Mouse (Mus musculus) embryonic facial prominence, embryonic 12.5 days (tissue): ENCODE measurements around the gene Bcat2. TPM values are rescaled to one million over a fixed set of nuclear protein-coding genes. Genes with fewer than 3 reads are reported as not detected.
A peak's percentile ranks its signal among the peaks of the same experiment; 100 is the strongest.

Experiments used
- ATAC-seq: fragments of 200-750 bp; cut with Nextera tagmentation; 2 replicates; pipeline ENCODE4 v1.8.0; 2017; ENCODE audit not compliant: insufficient number of reproducible peaks, insufficient read depth, low FRiP score, low TSS enrichment
- H3K27ac ChIP-seq: fragments of 300-500 bp; sonication (generic); 2 replicates; pipeline ENCODE4 v1.5.1; 2016; ENCODE audit warnings: mild to moderate bottlenecking
- H3K27me3 ChIP-seq: fragments of 300-500 bp; sonication (generic); 2 replicates; pipeline ENCODE4 v1.6.1; 2016; ENCODE audit warnings: mild to moderate bottlenecking, moderate library complexity
- H3K36me3 ChIP-seq: fragments of 300-500 bp; sonication (generic); 2 replicates; pipeline ENCODE4 v1.6.1; 2016; ENCODE audit warnings: mild to moderate bottlenecking
- H3K4me1 ChIP-seq: fragments of 300-500 bp; sonication (generic); 2 replicates; pipeline ENCODE4 v1.6.1; 2016
- H3K4me2 ChIP-seq: fragments of 300-500 bp; sonication (generic); replicated peaks from 2 replicates; pipeline ENCODE4 v1.6.1; 2016; ENCODE audit warnings: mild to moderate bottlenecking, moderate library complexity
- H3K4me3 ChIP-seq: fragments of 300-500 bp; sonication (generic); 2 replicates; pipeline ENCODE4 v1.5.1; 2016; ENCODE audit warnings: mild to moderate bottlenecking
- H3K9ac ChIP-seq: fragments of 300-500 bp; sonication (generic); 2 replicates; pipeline ENCODE4 v1.6.1; 2016; ENCODE audit warnings: mild to moderate bottlenecking, moderate library complexity
- H3K9me3 ChIP-seq: fragments of 300-500 bp; sonication (generic); 2 replicates; pipeline ENCODE4 v1.6.1; 2016; ENCODE audit warnings: mild to moderate bottlenecking, moderate library complexity
- WGBS: fragments of 180-500 bp; shearing (Covaris S2); methylation state at CpG from one replicate; pipeline ENCODE4 v1.1.7; 2016; 5-methylcytosine and 5-hydroxymethylcytosine counted together
- polyA plus RNA-seq: library from polyadenylated mRNA; unstranded; fragments of >200 nt; fragmentation: Nextera tagmentation; extraction: Ambion mirVana; gene quantifications from 2 replicates; pipeline ENCODE4 v1.2.1, GENCODE M21; 2016

Bcat2 gene
- polyA plus RNA-seq, 1 experiment from 2014 or later = 59.3 TPM

GRCm38 (mm10) chr7:45553519-45553918 lies 16.4 kb upstream of the Bcat2 start:
- H3K36me3 ChIP-seq = no peaks in the 10 kb centered on the region
- H3K9ac ChIP-seq = peak overlapping the region; percentile 13; the same call in 1 of the 2 replicates
- no peak for ATAC-seq
- H3K9me3 ChIP-seq = no peaks in the 10 kb centered on the region
- WGBS = 63% methylated on average over 8 of the region's 8 CpGs
- 0 out of 2 replicates have a peak, but pooled peaks cover 5% of the 10 kb centered on the region for H3K4me1 ChIP-seq
- H3K4me2 ChIP-seq = no peak overlapping the region
- no peak overlapping the region for H3K27ac ChIP-seq
- H3K27me3 ChIP-seq = no peaks in the 10 kb centered on the region
- H3K4me3 ChIP-seq = no peak overlapping the region

- Histone ChIP-seq H3K27me3 (no peaks in the 10 kb centered on the region), H3K4me1 (0 out of 2 replicates have a peak, but pooled peaks cover 5% of the 10 kb centered on the region), H3K9me3 (no peaks in the 10 kb centered on the region), H3K4me3 (no peak overlapping the region), H3K9ac (peak overlapping the region; percentile 13; the same call in 1 of the 2 replicates), H3K4me2 (no peak overlapping the region), H3K27ac (no peak overlapping the region), H3K36me3 (no peaks in the 10 kb centered on the region)
- 93% methylated on average over 2 of the region's 2 CpGs for WGBS
- ATAC-seq = no peak
Measured at GRCm38 (mm10) chr7:45553990-45554389, 16.0 kb upstream of the Bcat2 start.

GRCm38 (mm10) chr7:45554744-45555143 lies 15.2 kb upstream of the Bcat2 start, which contains the start of gene Hsd17b14:
TSS of gene Hsd17b14 (plus strand) at chr7:45554893.
- Histone ChIP-seq H3K27me3 (no peaks in the 10 kb centered on the region), H3K4me2 (no peak within 1 kb of the TSS), H3K4me3 (no peak within 1 kb of the TSS), H3K9ac (peak within 1 kb of the TSS; percentile 13; the same call in 1 of the 2 replicates), H3K4me1 (0 out of 2 replicates have a peak, but pooled peaks cover 5% of the 10 kb centered on the region), H3K36me3 (no peaks in the 10 kb centered on the region), H3K27ac (no peak within 1 kb of the TSS), H3K9me3 (no peaks in the 10 kb centered on the region)
- no peak for ATAC-seq
- 20% methylated on average over 8 of the region's 8 CpGs for WGBS

- Histone ChIP-seq H3K27me3 (no peaks in the 10 kb centered on the region), H3K9me3 (no peaks in the 10 kb centered on the region), H3K4me2 (no peak overlapping the region), H3K4me1 (0 out of 2 replicates have a peak, but pooled peaks cover 1% of the 10 kb centered on the region), H3K4me3 (no peak overlapping the region), H3K27ac (no peak overlapping the region), H3K36me3 (no peaks in the 10 kb centered on the region), H3K9ac (no peak overlapping the region)
- 26% methylated on average over 8 of the region's 8 CpGs for WGBS
- ATAC-seq = no peak
Measured at GRCm38 (mm10) chr7:45555787-45556186, 14.2 kb upstream of the Bcat2 start.

- H3K27me3 ChIP-seq = no peaks in the 10 kb centered on the region
- no peak for ATAC-seq
- no peak overlapping the region for H3K27ac ChIP-seq
- H3K4me3 ChIP-seq = no peak overlapping the region
- no peaks in the 10 kb centered on the region for H3K36me3 ChIP-seq
- H3K4me1 ChIP-seq = peaks cover 8% of the 10 kb centered on the region; the same call in 1 of the 2 replicates
- no peak overlapping the region for H3K9ac ChIP-seq
- no peaks in the 10 kb centered on the region for H3K9me3 ChIP-seq
- WGBS = 61% methylated on average over 6 of the region's 6 CpGs
- no peak overlapping the region for H3K4me2 ChIP-seq
Measured at GRCm38 (mm10) chr7:45558907-45559306, 11.0 kb upstream of the Bcat2 start.

- Histone ChIP-seq H3K27ac (no peak overlapping the region), H3K27me3 (no peaks in the 10 kb centered on the region), H3K36me3 (no peaks in the 10 kb centered on the region), H3K4me1 (peaks cover 8% of the 10 kb centered on the region; the same call in 1 of the 2 replicates), H3K9ac (no peak overlapping the region), H3K4me3 (no peak overlapping the region), H3K9me3 (no peaks in the 10 kb centered on the region), H3K4me2 (no peak overlapping the region)
- WGBS = 78% methylated on average over 7 of the region's 7 CpGs
- ATAC-seq = no peak
Measured at GRCm38 (mm10) chr7:45560241-45560640, 9.7 kb upstream of the Bcat2 start.

- no peak for ATAC-seq
- Histone ChIP-seq H3K4me1 (peaks cover 8% of the 10 kb centered on the region; the same call in 1 of the 2 replicates), H3K4me3 (no peak overlapping the region), H3K27ac (no peak overlapping the region), H3K27me3 (no peaks in the 10 kb centered on the region), H3K4me2 (peak overlapping the region; percentile 27; the same call in 1 of the 2 replicates), H3K36me3 (no peaks in the 10 kb centered on the region), H3K9ac (no peak overlapping the region), H3K9me3 (no peaks in the 10 kb centered on the region)
- 23% methylated on average over 17 of the region's 17 CpGs for WGBS
Measured at GRCm38 (mm10) chr7:45560843-45561623, 8.9 kb upstream of the Bcat2 start.

GRCm38 (mm10) chr7:45561624-45562520 lies 8.1 kb upstream of the Bcat2 start:
- H3K4me2 ChIP-seq = no peak overlapping the region
- peak overlapping the region; percentile 12; the same call in 1 of the 2 replicates for H3K27ac ChIP-seq
- H3K27me3 ChIP-seq = no peaks in the 10 kb centered on the region
- no peak overlapping the region for H3K9ac ChIP-seq
- H3K36me3 ChIP-seq = no peaks in the 10 kb centered on the region
- no peaks in the 10 kb centered on the region for H3K9me3 ChIP-seq
- H3K4me3 ChIP-seq = no peak overlapping the region
- peaks cover 8% of the 10 kb centered on the region; the same call in 1 of the 2 replicates for H3K4me1 ChIP-seq
- 45% methylated on average over 12 of the region's 12 CpGs for WGBS
- no peak for ATAC-seq

GRCm38 (mm10) chr7:45564811-45565210 lies 5.1 kb upstream of the Bcat2 start:
- WGBS = 69% methylated on average over 2 of the region's 2 CpGs
- ATAC-seq = no peak
- no peaks in the 10 kb centered on the region for H3K27me3 ChIP-seq
- H3K9ac ChIP-seq = no peak overlapping the region
- no peak overlapping the region for H3K27ac ChIP-seq
- no peak overlapping the region for H3K4me3 ChIP-seq
- peaks cover 15% of the 10 kb centered on the region; the same call in 1 of the 2 replicates for H3K4me1 ChIP-seq
- no peaks in the 10 kb centered on the region for H3K36me3 ChIP-seq
- no peaks in the 10 kb centered on the region for H3K9me3 ChIP-seq
- no peak overlapping the region for H3K4me2 ChIP-seq

- WGBS = 87% methylated on average over 9 of the region's 9 CpGs
- Histone ChIP-seq H3K27me3 (no peaks in the 10 kb centered on the region), H3K9ac (no peak overlapping the region), H3K36me3 (no peaks in the 10 kb centered on the region), H3K27ac (no peak overlapping the region), H3K4me1 (peaks cover 15% of the 10 kb centered on the region; the same call in 1 of the 2 replicates), H3K4me2 (no peak overlapping the region), H3K9me3 (no peaks in the 10 kb centered on the region), H3K4me3 (no peak overlapping the region)
- ATAC-seq = no peak
Measured at GRCm38 (mm10) chr7:45565446-45565845, 4.5 kb upstream of the Bcat2 start.

- no peak for ATAC-seq
- Histone ChIP-seq H3K4me2 (peak overlapping the region; percentile 64), H3K27ac (no peak overlapping the region), H3K36me3 (no peaks in the 10 kb centered on the region), H3K9ac (no peak overlapping the region), H3K9me3 (no peaks in the 10 kb centered on the region), H3K4me3 (no peak overlapping the region), H3K4me1 (peaks cover 22% of the 10 kb centered on the region), H3K27me3 (no peaks in the 10 kb centered on the region)
- 63% methylated on average over 8 of the region's 8 CpGs for WGBS
Measured at GRCm38 (mm10) chr7:45567112-45567779, 2.7 kb upstream of the Bcat2 start.
